Mouse (Mus musculus) left cerebral cortex, postnatal 25 days (tissue): Measurements from ENCODE around the gene Prkar1b. TPM values are rescaled to one million over a fixed set of nuclear protein-coding genes. Genes with fewer than 3 reads are reported as not detected.

Experiments
- DNase-seq, 2 experiments: peaks; one replicate each; pipeline ENCODE4 v3.0.0; 2022; ENCODE audit warnings: low spot score in 2 of 2, mixed read lengths in 1 of 2
- intact Hi-C: fragments of 180-260 bp; cut with DNase I; formaldehyde crosslinking; loops from one replicate; pipeline ENCODE4 v1.15.1; 2025
- total RNA-seq, 2 experiments: library from RNA; stranded (reverse); gene quantifications; 2 replicates each; pipeline ENCODE4 v1.2.3; 2021

Gene Prkar1b
- total RNA-seq, 2 experiments from 2014 or later, result 755 to 765 TPM

DNA sequence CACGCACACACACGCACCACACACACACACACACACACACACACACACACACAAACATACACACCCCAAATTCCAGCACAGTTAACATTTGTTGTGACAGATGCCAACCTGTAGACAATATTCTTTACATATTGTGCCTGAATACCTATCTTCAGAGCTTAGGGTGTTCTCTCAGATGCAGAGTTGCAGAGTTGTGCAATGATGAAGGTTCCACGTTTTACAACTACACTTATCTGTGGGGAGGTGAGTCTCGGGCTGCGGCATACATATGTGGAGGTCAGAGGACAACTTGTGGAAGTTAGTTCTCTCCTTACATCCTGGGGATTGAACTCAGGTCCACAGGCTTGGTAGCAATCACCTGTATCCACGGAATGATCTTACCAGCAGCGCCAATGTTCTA is 34.3 kb downstream of the Prkar1b start:
- no peak for DNase-seq
- intact Hi-C loops, result no loop called here

DNA sequence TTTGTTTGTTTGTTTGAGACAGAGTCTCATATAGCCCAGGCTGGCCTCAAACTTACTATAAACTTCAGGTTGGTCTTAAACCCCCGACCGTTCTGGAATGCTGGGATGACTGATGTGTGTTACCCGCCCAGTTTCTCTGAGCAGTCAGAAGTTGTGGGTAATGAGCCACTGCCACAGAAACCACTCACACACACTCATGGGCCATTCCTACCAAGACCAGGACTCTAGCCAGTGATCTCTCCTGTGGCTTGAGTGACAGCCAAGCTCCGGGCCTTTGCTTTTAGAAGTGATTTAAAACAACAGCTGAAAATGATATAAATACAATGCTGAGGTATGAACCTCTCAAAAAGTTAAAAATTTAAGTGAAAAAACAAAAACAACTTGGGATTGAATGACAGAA is 34.9 kb downstream of the Prkar1b start:
- DNase-seq, result no peak
- intact Hi-C loops, result no loop called here

DNA sequence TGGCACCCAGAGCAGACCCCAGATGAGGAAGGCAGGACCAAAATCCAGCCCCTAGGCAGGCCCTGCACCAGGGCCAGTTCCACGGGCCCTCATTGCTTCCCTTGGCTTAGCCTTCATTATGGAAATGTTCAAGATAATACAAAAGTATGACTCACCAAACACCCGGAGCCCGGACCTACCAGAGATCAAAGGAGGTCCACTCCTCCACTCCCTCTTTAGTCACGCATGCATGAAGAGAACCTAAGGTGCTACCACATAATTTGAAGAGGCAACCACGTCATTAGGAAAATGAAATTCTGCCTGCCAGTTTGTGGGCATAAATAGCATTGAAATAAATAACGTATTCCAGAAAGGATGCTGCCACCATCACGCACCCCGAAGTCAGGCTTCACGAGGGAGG is 37.4 kb downstream of the Prkar1b start:
- peak in 1 of 2 experiments; percentile 46 for DNase-seq
- intact Hi-C loops, result loop anchor here (2.0 kb wide), 1 partner anchor 16 kb away; no protein-coding TSS in a partner anchor

GRCm38 (mm10) chr5:139111991-139112390 is 37.8 kb downstream of the Prkar1b start:
- DNase-seq, result peak; percentile 40 to 85
- intact Hi-C loops, result loop anchor here (2.0 kb wide), 1 partner anchor 17 kb away; no protein-coding TSS in a partner anchor

DNA sequence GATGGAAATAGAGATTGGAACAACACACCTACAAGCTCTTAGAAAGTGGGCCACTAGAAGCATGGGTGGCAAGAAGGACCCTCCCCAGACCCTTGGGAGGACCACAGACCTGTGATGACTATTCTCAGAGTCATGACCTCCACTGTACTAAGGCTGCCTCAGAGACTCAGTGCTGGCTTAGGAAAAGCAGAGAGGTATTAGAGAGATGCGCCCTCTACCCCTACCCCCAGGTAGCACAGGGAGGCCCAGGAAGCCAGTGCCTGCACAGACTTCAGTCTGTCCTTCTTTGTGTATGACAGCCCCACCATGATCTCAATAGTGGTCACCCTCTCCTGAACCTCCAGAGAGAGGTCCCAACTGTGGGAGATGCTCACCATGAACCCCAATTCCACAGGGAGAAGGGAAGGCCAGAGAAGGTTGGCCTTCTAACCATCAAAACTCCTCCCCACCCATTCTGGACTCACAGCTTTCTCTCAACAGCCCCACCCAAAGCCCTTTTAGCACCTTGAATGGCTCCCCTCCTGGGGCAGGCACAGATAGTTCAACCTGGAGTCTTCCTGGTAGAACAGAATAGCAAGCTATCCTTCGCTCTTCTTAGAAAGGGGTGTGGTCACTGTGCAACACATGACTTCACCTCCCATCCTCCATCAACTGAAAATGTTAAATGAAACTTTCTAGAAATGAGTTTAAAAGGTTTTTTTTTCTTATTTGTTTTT is 39.5 kb downstream of the Prkar1b start:
- DNase-seq, result no peak
- intact Hi-C loops, result no loop called here

DNA sequence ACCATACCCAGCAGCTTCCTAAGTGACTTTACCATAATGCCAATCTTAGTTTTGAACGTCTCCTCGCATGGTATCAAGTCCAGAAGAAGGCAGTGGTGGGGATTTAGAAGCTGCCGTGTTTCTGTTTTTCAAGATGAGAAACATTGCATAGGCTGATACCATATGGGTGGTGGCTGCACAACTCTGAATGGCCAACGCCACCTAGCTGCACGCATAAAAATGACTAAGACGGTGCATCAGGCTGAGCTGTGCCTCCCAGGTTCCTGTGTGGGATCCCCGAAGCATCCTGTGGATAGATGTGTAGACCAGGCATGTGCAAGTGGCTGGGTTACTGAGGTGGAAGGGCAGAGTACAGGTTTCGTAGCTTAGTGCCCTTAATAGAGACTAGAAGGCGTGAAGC is 42.0 kb downstream of the Prkar1b start:
- intact Hi-C loops, result no loop called here
- DNase-seq, result peak in 1 of 2 experiments; percentile 22

GRCm38 (mm10) chr5:139101783-139102182 is 48.0 kb downstream of the Prkar1b start:
- intact Hi-C loops, result loop anchor here (5.0 kb wide), 1 partner anchor 254 kb away; no protein-coding TSS in a partner anchor
- no peak for DNase-seq

DNA sequence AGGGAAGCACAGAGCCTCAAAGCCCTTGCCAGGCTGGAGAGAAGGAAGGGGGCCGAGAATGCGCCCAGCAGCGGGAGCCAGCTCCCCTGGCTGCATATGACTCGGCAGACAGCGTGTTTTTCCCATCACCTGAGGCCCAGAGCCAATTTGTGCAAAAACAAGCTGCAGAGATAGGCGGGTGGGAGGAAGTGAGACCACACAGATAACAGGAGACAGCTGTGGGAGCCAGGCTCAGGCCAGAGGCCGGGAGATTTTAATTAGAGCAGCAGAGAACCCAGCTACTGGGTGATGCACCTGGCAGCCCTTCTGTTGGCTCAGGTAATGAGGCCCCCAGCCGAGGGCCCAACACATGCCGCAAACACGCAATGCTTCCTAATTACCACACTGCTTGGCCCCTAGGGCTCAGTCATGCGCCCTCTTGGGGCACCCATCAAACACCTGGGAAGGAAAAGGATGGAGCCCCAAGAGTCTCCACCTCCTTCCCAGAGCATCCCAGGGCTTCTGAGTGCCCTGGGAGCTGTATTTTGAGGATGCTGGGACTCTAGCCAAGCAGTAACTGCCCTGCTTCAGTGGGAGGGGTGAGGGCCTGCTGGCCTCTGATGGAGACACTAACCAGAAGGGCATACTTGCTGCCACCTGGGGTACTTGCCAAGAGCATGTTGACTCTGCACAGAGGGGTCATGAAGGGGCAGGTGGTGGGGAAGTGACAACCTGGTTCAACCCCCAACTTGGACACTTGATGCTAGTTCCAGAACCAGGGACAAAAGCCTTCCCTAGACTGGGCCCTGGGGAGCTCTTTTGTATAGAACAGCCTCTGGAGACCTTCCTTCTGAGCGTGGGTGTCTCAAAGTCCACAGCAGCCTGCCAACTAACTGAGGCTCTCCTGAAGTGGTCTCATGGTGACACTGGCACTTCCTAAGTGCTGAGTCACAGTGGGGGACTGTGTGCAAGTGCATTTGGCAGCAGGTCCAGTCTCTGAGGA is 50.5 kb downstream of the Prkar1b start:
- intact Hi-C loops, result no loop called here
- DNase-seq, result peak; percentile 62 to 88

- intact Hi-C loops, result no loop called here
- no peak for DNase-seq
Observed at GRCm38 (mm10) chr5:139095297-139096110, 54.3 kb downstream of the Prkar1b start.

DNA sequence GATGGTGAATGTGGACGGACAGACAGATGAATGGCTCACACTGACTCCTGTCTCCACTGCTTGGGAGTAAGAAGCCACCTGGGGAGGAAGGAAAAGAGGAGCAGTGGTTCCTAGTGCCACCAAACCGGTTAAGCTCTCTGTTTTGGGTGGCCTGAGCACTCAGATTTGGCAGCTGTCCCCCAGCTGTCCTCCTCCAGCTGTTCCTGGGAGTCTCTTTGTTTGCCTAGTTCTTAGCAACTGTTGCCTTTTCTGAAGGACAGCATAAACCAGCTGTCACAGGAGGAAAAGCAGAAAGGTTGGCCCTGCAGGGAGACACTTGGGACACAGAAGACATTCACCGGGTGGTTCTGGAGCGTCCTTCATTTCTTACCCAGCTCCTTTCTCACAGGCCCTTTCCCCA is 56.3 kb downstream of the Prkar1b start:
- intact Hi-C loops, result no loop called here
- no peak for DNase-seq

- intact Hi-C loops, result no loop called here
- DNase-seq, result no peak
Observed at GRCm38 (mm10) chr5:139091713-139092112, 58.1 kb downstream of the Prkar1b start.

GRCm38 (mm10) chr5:139090162-139090561 is 59.6 kb downstream of the Prkar1b start:
- DNase-seq, result no peak
- intact Hi-C loops, result no loop called here

GRCm38 (mm10) chr5:139088173-139088572 is 61.6 kb downstream of the Prkar1b start:
- no peak for DNase-seq
- intact Hi-C loops, result no loop called here

GRCm38 (mm10) chr5:139084831-139085519 is 64.8 kb downstream of the Prkar1b start:
- DNase-seq, result peak in 1 of 2 experiments; percentile 49
- intact Hi-C loops, result loop anchor here (1.0 kb wide), 1 partner anchor 237 kb away; no protein-coding TSS in a partner anchor

DNA sequence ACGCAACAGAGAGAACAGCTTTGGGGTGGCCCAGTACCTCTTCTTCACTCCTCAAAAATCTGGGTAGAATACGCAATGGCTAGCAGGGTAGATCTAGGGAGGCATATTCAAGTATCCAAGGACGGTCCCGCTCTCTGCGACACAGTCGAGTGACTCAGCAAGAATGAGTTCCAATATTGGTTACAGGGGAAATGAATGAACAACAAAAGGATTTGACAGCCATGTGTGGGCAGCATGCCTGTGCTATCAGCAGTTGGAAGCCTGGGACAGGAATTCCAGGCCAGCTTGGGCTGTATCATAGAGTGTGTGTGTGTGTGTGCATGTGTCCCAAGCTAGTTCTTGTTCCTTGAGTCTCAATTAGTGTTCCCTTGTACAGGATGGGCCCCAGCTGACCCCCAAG is 65.5 kb downstream of the Prkar1b start:
- peak in 1 of 2 experiments; percentile 73 for DNase-seq
- intact Hi-C loops, result no loop called here

GRCm38 (mm10) chr5:139083841-139084240 is 66.0 kb downstream of the Prkar1b start:
- intact Hi-C loops, result no loop called here
- DNase-seq, result no peak

- no peak for DNase-seq
- intact Hi-C loops, result no loop called here
Observed at GRCm38 (mm10) chr5:139081370-139081769, 68.4 kb downstream of the Prkar1b start.

GRCm38 (mm10) chr5:139078156-139078462 is 71.7 kb downstream of the Prkar1b start:
- no peak for DNase-seq
- intact Hi-C loops, result loop anchor here (5.0 kb wide), 1 partner anchor 99 kb away; no protein-coding TSS in a partner anchor
